Mouse (Mus musculus) liver, embryonic 16.5 days (tissue): ENCODE results near the gene Eif2ak4. TPM values are rescaled to one million over a fixed set of nuclear protein-coding genes. Genes with fewer than 3 reads are reported as not detected.

Experiments
- ATAC-seq: fragments of 200-750 bp; cut with Nextera tagmentation; 2 replicates; pipeline ENCODE4 v1.8.0; 2017; ENCODE audit warnings: low read depth, mild to moderate bottlenecking, moderate number of reproducible peaks, moderate library complexity
- H3K27ac ChIP-seq: fragments of 300-500 bp; sonication (generic); 2 replicates; pipeline ENCODE4 v1.5.1; 2014; ENCODE audit warnings: mild to moderate bottlenecking, low read length
- H3K27me3 ChIP-seq: fragments of 300-500 bp; sonication (generic); 2 replicates; pipeline ENCODE4 v1.6.1; 2014; ENCODE audit warnings: low read depth, low read length, mixed read lengths; ENCODE audit not compliant: control insufficient read depth, insufficient read depth
- H3K36me3 ChIP-seq: fragments of 300-500 bp; sonication (generic); 2 replicates; pipeline ENCODE4 v1.6.1; 2014; ENCODE audit warnings: mild to moderate bottlenecking; ENCODE audit not compliant: control insufficient read depth, insufficient read depth
- H3K4me1 ChIP-seq: fragments of 300-500 bp; sonication (generic); 2 replicates; pipeline ENCODE4 v1.6.1; 2014; ENCODE audit warnings: low read depth, low read length, mixed read lengths; ENCODE audit not compliant: control insufficient read depth
- H3K4me2 ChIP-seq: fragments of 300-500 bp; sonication (generic); 2 replicates; pipeline ENCODE4 v1.6.1; 2014; ENCODE audit warnings: low read depth, low read length, mixed read lengths
- H3K4me3 ChIP-seq: fragments of 300-500 bp; sonication (generic); 2 replicates; pipeline ENCODE4 v1.5.1; 2014; ENCODE audit warnings: low read depth, mild to moderate bottlenecking, low read length
- H3K9ac ChIP-seq: fragments of 300-500 bp; sonication (generic); 2 replicates; pipeline ENCODE4 v1.6.1; 2014; ENCODE audit warnings: low read depth, low read length
- H3K9me3 ChIP-seq: fragments of 300-500 bp; sonication (generic); replicated peaks from 2 replicates; pipeline ENCODE4 v1.6.1; 2016; ENCODE audit warnings: low read length; ENCODE audit not compliant: control insufficient read depth
- WGBS: fragments of 180-500 bp; shearing (Covaris S2); extraction: QIAGEN DNeasy Blood & Tissue Kit; methylation state at CpG from one replicate; pipeline ENCODE4 v1.1.7; 2014; ENCODE audit not compliant: insufficient replicate concordance; 5-methylcytosine and 5-hydroxymethylcytosine counted together
- polyA plus RNA-seq: library from polyadenylated mRNA; unstranded; fragments of >200 nt; fragmentation: Nextera tagmentation; extraction: Ambion mirVana; gene quantifications from 2 replicates; pipeline ENCODE4 v1.2.1, GENCODE M21; 2015

Gene Eif2ak4
- polyA plus RNA-seq, 1 experiment from 2014 or later: 5.1 TPM

GRCm38 (mm10) chr2:118399751-118400150, 11.3 kb downstream of the Eif2ak4 start:
- H3K4me3 ChIP-seq: no peak overlapping the region
- H3K36me3 ChIP-seq: no peaks in the 10 kb centered on the region
- no peak overlapping the region for H3K27ac ChIP-seq
- H3K9me3 ChIP-seq: no peaks in the 10 kb centered on the region
- no peaks in the 10 kb centered on the region; the same call in 1 of the 2 replicates for H3K4me1 ChIP-seq
- 59% methylated on average over 5 of the region's 5 CpGs for WGBS
- ATAC-seq: peak; percentile 81
- no peak overlapping the region for H3K4me2 ChIP-seq
- H3K9ac ChIP-seq: no peak overlapping the region
- no peaks in the 10 kb centered on the region for H3K27me3 ChIP-seq

DNA sequence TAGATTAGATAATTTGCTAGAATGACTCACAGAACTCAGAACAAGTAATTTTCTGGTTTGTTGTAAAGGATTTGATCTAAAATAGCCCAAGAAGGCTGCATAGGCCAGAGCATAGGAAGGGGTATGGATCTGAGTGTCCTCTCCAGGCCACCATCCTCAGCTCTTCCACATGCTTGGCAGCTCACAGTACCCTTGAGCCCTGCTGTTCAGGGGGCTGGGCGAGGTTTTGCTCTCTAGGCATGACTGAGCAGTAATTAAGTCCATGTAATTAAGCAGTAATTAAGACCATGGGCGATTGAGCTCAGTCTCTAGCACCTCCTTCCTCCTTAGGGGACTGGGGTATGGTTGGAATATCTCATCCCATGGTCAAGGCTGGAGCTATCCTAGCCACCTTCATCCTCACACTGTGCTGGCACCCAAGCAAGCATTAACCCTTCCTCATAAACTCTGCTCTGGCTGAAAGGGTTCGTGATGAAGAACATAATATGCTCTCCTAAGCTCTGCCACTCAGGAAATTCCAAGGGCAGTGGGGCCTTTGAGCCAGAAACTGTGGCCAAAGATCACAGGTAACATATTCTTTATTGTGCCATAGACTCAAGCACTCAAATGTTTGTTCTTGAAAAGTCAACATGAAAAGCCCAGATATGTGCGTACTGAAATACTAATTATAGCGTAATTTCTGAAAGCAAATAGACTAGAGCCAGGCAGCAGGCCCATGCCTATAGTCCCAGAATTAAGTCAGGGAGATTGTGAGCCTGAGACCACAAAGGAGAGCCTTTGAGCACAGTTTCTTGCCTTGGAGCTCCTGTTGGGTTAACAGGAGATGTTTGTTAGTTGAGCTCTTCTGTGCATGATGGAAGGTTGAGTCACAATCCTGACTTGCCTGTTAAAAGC, 13.7 kb downstream of the Eif2ak4 start:
- Histone ChIP-seq H3K36me3 (no peaks in the 10 kb centered on the region), H3K9me3 (no peaks in the 10 kb centered on the region), H3K4me1 (no peaks in the 10 kb centered on the region; the same call in 1 of the 2 replicates), H3K4me2 (no peak overlapping the region), H3K27ac (no peak overlapping the region), H3K27me3 (no peaks in the 10 kb centered on the region), H3K4me3 (no peak overlapping the region), H3K9ac (no peak overlapping the region)
- WGBS: 72% methylated on average over 5 of the region's 5 CpGs
- ATAC-seq: no peak

- Histone ChIP-seq H3K4me1 (no peaks in the 10 kb centered on the region; the same call in 1 of the 2 replicates), H3K36me3 (no peaks in the 10 kb centered on the region), H3K27me3 (no peaks in the 10 kb centered on the region), H3K9ac (no peak overlapping the region), H3K4me2 (no peak overlapping the region), H3K27ac (no peak overlapping the region), H3K4me3 (no peak overlapping the region), H3K9me3 (no peaks in the 10 kb centered on the region)
- no peak for ATAC-seq
- 72% methylated on average over 5 of the region's 5 CpGs for WGBS
These were observed 15.9 kb downstream of the Eif2ak4 start for GRCm38 (mm10) chr2:118404336-118404735.

- Histone ChIP-seq H3K4me1 (no peaks in the 10 kb centered on the region; the same call in 1 of the 2 replicates), H3K9ac (no peak overlapping the region), H3K9me3 (no peaks in the 10 kb centered on the region), H3K27ac (no peak overlapping the region), H3K27me3 (no peaks in the 10 kb centered on the region), H3K4me3 (no peak overlapping the region), H3K36me3 (no peaks in the 10 kb centered on the region), H3K4me2 (no peak overlapping the region)
- 72% methylated on average over 4 of the region's 4 CpGs for WGBS
- ATAC-seq: peak; percentile 62
These were observed 17.1 kb downstream of the Eif2ak4 start for GRCm38 (mm10) chr2:118405568-118405967.

DNA sequence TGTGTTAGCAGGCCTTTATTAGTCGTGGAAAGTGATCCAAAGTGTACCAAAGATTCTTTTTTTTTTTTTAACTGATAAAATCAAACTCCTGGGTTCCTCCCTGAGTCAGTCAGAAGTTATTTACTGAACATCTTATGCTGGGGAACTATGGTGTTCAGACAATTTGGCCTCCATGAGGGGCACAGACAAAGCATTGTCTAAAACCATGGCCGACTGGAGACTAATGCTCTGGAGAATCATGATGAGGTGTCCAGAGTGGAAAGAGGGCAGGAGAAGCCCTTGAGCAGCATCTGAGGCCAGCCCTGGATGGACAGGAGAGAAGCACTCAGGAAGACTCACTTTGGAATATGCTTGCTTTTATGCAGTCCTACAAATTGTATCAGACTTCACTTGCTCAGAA, 18.4 kb downstream of the Eif2ak4 start:
- WGBS: 46% methylated on average over 2 of the region's 2 CpGs
- H3K9ac ChIP-seq: no peak overlapping the region
- no peak overlapping the region for H3K4me3 ChIP-seq
- ATAC-seq: no peak
- H3K4me2 ChIP-seq: no peak overlapping the region
- no peaks in the 10 kb centered on the region; the same call in 1 of the 2 replicates for H3K4me1 ChIP-seq
- H3K27me3 ChIP-seq: no peaks in the 10 kb centered on the region
- peaks cover 3% of the 10 kb centered on the region for H3K36me3 ChIP-seq
- H3K9me3 ChIP-seq: no peaks in the 10 kb centered on the region
- no peak overlapping the region for H3K27ac ChIP-seq

DNA sequence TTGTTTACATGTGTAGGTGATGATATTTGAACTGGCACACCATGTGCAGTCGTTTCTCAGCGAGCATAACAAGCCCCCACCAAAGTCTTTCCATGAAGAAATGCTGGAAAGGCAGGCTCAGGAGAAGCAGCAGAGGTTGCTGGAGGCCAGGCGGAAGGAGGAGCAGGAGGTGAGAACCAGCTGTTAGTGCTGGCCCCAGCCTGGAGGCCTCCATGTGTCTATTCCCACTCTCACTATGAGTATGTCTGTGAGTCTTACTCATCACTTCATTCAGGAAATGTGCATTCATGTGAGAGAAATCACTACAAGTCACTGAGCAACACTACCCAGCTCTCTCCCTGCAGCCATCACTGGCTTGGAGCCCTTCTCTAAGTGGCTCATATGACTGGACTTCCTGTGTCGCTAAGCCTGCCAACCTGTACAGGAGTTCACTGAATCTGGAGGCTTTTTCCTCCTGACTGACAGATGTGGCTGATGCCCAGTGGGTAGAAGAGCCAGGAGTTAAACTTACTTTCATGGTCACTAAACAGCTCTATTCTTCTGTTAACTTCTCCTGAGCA, 20.0 kb downstream of the Eif2ak4 start:
- no peak overlapping the region for H3K4me3 ChIP-seq
- no peaks in the 10 kb centered on the region for H3K9me3 ChIP-seq
- H3K27ac ChIP-seq: no peak overlapping the region
- H3K9ac ChIP-seq: no peak overlapping the region
- WGBS: 56% methylated on average over 4 of the region's 4 CpGs
- peaks cover 6% of the 10 kb centered on the region for H3K36me3 ChIP-seq
- no peak for ATAC-seq
- no peak overlapping the region for H3K4me2 ChIP-seq
- H3K4me1 ChIP-seq: no peaks in the 10 kb centered on the region
- H3K27me3 ChIP-seq: no peaks in the 10 kb centered on the region

GRCm38 (mm10) chr2:118412821-118413220, 24.4 kb downstream of the Eif2ak4 start:
- Histone ChIP-seq H3K4me3 (no peak overlapping the region), H3K4me1 (no peaks in the 10 kb centered on the region), H3K27ac (no peak overlapping the region), H3K36me3 (peaks cover 9% of the 10 kb centered on the region), H3K27me3 (no peaks in the 10 kb centered on the region), H3K9ac (no peak overlapping the region), H3K4me2 (no peak overlapping the region), H3K9me3 (no peaks in the 10 kb centered on the region)
- 86% methylated on average over 11 of the region's 11 CpGs for WGBS
- no peak for ATAC-seq

DNA sequence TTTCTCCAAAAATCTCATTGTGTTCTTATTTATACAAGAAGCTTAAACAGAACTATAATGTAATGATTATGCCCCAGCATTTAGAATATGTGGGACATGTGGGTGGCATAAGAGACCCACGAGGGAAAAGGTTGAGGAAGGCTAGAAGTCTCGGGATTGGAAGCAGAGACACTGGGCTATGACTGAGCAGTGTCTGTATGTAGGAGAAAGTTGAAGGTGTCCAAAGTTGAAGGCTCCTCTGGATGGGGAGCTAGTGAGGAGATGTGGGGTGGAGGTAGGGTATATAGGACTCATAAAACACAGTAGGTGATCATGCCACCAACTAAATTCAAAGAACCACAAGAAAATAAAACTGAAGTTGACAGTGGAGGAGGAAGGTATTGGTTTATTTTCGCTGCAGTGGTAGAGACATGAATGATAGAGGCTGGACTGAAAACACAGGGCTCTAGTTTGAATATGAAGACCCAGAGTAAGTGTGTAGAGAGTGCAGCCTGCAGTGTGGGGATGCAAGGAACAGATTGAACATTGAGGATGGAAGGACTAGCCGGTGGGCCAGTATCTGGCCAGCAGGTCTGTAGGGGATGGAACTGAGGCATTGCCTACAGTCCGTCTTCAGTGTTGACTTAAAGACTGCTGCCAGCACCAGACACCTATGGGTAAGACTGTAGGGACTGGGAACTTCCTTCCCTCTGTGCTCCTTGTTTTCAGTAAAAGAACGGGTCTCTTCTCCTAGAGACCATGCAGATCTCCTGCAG, 27.4 kb downstream of the Eif2ak4 start:
- H3K36me3 ChIP-seq: peaks cover 9% of the 10 kb centered on the region
- H3K4me2 ChIP-seq: no peak overlapping the region
- WGBS: 69% methylated on average over 6 of the region's 6 CpGs
- ATAC-seq: no peak
- H3K4me1 ChIP-seq: no peaks in the 10 kb centered on the region
- H3K27ac ChIP-seq: no peak overlapping the region
- no peak overlapping the region for H3K4me3 ChIP-seq
- no peaks in the 10 kb centered on the region for H3K9me3 ChIP-seq
- no peak overlapping the region for H3K9ac ChIP-seq
- H3K27me3 ChIP-seq: no peaks in the 10 kb centered on the region
